Mouse (Mus musculus) T-cell, adult 2 months (primary cell): ENCODE data around the gene 2810004N23Rik.

Experiments
- DNase-seq: peaks from one replicate; pipeline ENCODE4 v3.0.0; 2022; ENCODE audit warnings: low spot score

2810004N23Rik gene

DNA sequence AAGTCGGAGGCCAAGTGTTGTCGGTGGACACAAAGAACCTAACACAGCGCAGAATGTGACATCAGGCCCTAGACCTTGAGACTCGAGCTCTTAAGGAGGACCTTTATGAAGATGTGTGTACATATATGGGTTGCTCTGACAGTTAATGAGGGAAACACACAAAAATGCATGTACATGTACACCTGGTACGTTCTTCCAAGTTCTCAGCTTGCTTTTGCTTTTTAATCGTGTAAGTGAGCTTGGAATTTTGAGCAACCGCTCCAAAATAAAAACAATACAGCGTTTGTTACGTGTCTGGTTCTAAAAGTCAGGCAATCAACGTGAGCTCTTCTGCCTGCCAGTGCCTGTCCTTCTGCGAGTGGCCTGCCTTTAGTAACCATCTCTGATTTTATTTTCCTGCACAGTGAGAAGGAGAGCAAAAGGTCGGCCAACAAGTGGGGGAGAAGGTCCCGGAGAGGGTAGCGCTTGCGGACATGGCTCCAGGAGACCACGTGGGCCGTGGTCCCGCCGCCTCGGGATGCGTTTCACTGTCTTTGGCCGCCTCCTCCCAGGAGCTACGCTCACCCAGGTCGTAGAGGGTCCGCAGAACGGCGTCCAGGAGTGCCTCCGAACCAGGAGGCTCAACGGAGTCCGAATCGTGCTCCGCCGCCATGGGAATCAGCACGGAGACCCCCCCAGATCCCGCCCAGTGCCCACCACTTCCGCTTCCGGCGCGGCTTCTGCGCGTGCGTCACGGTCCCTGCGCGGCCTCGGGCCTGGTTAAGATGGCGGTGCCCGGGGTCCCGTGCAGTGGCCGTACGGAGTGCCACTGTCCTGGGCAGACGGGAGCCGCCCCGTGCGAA is at the start of gene 2810004N23Rik, which contains the start of gene Gnpat:
TSS of gene 2810004N23Rik (minus strand) at position 800 of the 842 bp plus-strand sequence.
TSS of gene Gnpat (plus strand) at position 713 of the 842 bp plus-strand sequence.
- DNase-seq, result peak; percentile 92

DNA sequence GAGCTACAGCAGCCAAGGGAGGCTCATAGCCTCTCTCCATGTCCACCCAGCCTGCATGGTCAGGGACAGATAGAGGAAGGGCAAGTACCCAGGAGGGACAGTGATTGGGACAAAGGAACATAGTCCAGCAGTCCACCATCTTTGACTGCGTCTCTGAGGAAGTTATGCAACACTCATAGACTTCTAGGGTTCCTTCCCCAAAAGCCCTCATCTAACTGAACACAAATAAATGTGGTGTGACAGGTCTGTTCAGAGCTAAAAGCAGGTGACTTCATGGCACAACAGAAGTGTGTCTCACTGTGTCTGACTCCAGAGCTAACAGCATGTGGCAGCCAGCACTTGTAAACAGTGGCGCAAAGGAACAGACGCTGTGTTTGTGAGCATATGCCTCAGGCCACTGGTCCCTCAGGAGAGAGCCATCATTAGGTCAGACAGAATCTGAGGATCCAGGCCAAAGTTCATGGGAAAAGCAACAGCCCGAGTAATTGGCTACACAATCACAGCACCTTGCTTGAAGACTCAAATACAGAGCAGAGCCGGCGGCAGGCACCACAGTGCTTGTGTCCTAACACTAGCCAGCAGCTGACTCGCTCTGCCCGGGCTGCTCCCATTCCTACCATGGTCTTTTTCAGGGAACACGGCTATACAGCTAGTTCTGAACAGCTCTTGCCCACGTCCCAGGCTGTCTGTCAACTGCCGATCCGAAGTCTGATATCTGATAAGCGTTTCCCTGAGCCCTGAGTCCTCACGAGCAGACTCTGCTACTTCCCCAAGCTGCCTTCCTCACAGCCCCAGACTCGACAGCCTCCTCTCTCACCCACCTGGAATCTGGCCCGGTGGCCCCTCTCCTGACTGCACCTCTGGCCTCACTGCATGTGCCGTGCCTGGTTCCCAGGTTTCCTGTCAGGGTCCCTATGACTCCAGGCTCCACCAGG is 49.3 kb upstream of the 2810004N23Rik start:
- no peak for DNase-seq

DNA sequence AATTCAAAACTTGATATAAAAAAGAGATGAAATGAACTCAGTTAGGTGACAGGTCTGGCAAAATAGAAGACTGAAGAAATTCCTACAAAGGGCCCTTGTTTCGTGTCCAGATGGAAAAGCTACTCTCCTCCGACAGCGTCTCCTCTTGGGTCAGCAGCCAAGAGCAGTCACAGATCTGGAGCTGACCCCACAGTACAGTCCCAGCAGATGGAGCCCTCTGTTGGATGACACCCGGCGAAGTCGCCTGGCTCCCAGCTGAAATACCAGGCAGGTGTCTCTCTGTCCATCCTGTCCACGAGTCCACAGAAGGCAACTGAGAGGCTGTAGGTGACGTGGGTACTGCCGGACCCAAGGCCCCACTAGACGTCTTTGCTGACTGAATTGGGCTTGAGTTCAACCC is 47.4 kb upstream of the 2810004N23Rik start:
- no peak for DNase-seq

DNA sequence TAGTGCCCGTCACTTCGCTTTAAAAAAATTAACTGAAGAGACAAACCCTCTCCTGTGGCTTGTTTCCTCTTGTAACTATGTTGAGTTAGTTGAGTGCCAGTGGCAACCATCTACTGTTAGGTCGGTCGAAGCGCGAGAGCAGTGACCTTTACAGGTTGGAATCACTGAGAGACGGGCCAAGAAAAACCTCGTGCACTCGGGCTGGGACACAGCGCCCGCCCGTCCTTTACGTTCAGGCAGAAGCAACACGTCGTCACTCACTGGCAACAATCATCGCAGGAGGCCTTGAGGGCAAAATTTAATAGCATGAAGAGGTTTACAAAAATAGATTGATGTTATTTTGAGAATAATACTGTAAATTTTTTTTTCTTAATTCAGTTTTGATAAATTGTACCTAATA is 47.0 kb upstream of the 2810004N23Rik start:
- DNase-seq, result no peak

DNA sequence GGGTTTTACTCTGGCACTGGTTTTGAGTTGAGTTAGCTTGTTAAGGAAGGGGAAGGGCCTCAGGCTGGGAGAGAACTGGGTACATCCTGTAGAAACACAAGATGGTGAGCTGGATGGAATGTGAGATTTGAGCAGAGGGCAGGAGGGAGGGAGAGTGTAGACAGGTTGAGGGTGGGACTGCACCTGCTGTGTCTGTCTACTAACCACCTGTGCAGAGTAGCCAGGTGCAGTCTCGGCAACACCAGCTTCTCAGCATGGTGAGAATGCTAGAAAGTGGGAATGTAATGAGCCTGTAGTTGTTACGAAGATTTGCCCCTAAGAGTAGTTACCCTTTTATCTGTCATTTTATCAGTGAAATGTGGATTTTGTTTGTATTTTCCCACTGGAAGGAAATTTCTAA is 42.6 kb upstream of the 2810004N23Rik start:
- DNase-seq, result no peak

DNA sequence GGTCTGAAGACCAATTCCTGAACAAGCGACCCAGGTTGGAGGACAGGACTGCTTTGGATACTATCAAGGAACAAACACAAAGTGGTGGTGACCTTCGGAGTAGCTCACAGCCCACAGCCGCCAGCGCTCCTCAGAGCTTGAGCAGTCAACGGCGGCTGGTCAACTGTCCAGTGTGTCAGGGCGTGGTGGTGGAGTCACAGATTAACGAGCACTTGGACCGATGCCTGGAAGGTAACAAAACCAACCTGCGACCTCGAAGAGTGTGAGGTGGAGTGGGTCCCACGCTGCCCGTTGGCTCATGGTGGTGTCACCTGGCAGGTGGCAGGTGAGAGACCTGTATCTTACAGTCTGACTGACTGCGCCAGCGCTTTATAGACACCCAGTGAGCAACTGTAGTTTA is 40.3 kb upstream of the 2810004N23Rik start:
- no peak for DNase-seq

DNA sequence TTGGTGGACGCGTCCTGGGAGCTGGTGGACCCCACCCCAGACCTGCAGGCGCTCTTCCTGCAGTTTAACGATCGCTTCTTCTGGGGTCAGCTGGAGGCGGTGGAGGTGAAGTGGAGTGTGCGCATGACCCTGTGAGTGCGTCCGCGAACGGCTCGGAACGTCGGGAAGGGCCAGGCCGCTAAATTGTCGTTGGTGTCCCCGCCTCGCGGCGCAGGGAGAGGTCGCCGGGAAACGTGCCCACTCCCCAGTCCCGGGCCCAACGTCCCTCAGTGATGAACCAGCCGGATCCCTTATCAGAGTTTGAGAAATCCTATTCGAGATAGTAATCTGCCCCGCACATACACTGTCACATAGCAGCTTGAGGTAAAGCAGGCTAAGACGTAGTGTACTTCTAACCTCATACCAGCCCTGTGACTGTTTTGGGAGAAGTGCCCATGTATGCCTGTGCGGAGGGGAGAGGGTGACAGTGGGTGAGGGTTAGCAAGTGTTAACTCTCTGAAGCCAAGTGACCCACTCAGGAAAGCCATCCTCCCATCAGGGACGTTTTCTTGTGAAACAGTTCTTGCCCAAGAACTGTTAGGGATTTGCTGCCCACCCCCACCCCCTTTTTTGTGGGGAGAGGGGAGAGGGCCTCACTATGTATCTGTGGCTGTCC is 35.5 kb upstream of the 2810004N23Rik start:
- DNase-seq, result no peak

DNA sequence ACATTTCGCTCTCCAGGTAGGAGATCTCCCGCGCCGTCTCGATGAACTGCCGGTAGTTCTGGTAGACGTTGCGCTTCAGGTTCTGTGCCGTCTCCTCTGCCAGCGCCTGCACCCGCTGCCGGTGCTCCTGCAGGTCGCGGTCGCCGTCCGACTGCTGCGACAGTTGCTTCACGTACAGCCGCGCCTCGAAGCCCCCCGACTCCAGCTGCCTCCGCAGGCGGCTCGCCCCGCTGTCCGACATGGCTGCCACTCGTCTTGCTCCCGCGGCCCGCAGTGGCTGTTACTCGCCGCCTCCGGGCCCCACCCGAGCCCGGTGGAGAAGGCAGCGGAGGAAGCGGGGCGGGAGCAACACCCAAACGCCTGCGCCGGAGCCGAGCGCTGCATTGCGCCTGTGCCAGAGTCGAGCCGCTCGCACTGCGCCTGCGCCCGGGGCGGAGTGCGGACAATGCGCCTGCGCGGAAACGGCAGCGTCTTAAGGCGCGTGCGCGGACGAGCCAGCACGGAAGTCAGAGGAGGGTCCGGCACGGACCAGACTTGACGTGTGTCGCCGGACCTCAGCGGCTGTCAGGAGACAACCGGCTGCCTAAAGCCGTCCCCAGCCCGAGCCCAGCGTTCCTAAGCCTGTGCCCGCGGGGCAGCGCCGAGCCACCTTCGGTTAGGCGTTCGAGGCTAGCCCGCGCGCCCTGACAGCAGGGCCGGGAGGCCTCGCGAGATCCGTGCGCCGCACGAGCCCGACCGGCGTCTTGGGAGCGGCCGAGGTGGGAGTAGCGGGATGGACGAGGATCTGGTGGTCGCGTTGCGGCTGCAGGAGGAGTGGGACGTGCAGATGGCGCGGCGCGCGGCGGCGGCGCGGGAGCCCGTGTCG is 34.7 kb upstream of the 2810004N23Rik start, which contains the start of the genes Exoc8 and Sprtn:
TSS of gene Exoc8 (minus strand) at position 320 of the 865 bp plus-strand sequence.
TSS of gene Sprtn (plus strand) at position 501 of the 865 bp plus-strand sequence.
- DNase-seq, result peak; percentile 96

DNA sequence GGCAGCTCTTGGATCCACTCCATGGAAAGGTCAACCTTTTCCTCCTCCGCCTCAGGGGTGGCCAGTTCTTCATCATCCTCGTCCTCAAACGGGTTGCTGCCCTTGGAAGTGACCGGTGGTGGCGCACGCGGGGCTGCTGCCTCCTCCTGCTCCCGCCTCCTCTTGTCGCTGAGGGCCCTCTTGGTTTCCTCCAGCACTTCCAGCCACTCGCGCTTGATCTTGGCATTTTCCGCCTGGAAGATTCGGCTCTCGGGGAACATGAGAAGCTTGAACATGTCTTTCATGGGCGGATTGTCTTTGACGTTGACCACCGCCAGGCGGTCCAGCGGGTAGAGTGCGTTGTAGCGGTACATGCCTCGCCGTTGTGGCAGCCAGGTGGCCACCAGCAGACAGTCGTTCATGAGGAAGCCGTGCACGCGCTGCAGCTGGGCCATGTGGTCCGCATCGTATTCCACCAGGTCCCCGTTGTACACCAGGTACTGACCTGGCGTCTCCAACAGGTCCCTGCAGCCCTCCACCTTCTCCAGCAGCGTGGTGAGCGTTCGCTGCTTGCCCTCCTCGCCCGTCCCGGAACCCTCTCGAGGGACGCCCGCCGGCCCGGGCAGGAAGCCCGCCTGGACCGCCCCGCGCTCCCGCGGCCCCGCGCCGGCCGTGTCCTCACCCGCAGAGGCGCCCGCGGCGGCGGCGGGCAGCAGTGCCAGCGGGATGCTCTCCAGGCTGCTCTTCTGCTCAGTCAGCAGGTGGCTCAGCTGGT is 33.9 kb upstream of the 2810004N23Rik start:
- peak; percentile 43 for DNase-seq

DNA sequence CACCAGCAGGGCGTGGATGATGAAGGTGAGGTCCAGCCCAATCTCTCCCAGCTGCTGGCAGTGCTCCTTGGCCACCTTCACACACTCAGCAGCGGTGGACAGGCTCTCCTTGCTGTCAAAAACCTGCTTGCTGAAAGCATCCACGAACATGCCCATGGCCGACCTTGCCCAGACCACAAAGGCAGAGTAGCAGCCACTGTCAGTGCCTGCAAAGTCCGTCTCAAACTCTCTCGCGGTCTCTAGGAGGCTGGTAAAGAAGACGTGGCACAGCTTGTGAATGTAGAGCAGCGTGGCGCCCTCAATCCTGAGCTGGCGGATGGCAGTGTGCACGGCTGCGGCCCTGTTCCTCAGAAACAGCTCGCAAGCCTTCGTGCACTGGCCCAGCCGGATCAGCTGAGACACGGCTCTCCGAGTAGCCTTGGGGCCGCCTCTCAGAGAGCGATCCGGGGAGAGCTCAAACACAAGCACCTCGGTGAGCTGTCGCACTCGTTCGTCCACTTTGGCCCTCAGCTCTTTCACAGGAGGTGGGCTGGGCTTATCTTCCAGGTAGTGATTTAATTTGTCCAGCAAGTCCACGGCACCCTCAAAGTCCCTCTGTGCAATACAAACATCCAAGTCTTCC is 33.2 kb upstream of the 2810004N23Rik start:
- no peak for DNase-seq

DNA sequence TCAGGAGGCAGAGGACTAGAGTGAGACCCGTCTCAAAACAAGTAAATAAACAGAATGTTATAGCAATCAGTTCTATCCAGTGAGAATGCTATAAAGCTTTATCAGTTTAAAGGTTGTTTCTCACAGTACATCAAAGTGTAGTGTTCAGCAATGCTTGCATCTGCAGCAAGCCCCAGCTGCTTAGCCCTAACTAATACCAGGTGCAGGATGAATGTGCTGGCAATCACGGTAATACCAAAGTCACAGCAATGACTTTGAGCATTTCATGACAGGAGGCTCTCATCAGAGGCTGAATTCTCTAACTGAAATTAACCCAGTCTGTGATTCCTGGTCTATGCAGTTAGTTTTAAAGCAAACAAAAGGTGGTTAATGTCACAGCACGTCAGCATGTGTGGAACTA is 29.7 kb upstream of the 2810004N23Rik start:
- no peak for DNase-seq

DNA sequence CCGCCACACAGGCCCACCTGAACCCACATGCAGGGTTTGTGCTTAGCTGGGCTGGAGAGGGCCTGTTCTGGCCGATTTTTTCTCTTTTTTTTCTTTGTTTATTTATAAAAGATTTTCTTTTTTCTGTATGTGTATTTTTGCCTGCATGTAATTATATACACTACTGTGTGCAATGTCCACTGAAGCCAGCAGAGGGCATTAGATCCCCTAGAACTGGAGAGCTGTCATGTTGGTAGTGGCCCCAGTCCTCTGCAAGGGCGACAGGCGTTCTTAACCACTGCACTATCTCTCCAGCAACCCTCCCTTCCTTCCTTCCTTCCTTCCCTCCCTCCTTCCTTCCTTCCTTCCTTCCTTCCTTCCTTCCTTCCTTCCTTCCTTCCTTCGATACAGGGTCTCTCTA is 25.5 kb upstream of the 2810004N23Rik start:
- DNase-seq, result no peak

DNA sequence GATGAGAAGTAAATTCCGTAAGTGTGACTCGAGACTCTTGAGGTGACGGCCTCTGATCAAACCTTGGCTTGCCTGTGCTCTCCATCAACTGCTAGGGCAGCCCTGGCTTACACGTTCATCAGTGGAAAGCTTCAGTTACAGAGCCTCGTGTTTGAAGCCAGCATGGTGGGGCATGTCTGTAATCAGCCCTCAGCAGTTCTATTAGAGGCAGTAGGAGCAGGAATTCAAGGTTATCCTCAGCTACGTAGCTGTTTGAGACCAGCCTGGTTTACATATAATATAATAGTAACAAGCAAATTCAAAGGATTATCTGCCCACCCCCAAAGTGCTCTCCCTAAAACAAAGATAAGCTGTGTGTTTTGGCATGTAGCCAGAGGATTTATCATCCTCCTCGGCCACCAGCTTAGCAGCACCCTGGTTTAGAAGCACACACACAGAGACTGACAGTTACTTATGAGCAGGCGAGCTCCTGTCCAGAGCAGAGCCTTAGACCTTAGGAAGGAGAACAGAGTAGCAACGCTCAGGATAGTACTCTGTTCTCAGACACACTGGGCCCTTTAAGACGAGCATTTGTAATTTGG is 16.1 kb upstream of the 2810004N23Rik start:
- DNase-seq, result no peak

DNA sequence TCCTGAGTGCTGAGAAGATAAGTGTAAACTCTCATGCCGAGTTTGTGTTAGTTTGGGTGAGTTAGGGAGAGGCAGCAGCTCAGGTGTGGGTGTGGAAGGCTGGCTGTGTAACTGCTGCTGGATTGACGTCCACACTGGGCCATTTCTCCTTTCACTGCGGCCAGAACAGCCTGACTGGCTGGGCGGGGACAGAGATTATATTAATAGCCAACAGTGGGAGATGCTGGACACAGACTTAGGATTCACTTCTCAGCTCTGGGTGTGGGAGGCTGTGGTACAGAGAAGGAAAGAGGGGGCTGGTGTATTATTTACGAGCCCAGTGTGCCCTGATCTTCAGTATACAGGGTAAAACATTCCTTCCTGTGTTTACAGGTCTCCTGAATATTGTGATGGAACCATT is 15.2 kb upstream of the 2810004N23Rik start:
- no peak for DNase-seq

DNA sequence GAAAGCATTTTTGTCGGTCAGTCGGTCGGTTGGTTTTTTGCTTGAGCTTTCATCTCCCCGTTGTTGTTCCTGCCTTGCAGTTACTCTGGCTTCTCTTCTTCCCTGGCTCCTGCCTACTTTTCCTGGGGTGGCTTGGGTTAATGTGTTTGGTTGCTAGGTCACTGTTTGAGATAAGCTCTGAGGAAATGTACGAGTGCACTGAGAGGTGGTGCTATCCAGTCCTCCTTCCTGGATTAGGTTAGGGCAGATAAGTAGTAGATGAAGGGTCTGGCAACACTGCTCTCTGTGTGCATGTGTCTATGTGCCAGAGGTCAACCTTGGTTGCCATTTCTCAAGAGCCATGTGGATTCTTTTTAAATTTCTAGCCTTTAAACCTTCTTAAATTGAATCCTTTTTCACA is 9.8 kb upstream of the 2810004N23Rik start:
- DNase-seq, result no peak

DNA sequence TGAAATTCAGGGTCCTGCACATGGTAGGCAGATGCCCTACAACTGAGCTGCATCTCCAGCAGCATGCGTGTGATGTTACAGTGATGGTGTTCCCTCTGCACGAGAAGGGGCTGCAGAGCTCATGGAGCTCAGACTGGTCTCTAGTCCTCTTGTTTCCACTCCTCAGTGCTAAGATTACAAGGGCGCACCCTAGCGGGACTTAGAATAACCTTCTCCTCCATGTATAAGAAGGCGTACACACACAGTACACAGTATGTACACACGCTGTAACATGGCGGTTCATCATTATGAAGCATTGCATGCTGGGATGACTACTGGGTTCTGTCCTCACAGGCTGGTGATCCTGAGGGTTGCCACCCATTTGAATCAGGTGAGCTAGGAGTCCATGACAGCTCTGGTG is 9.2 kb upstream of the 2810004N23Rik start:
- no peak for DNase-seq

DNA sequence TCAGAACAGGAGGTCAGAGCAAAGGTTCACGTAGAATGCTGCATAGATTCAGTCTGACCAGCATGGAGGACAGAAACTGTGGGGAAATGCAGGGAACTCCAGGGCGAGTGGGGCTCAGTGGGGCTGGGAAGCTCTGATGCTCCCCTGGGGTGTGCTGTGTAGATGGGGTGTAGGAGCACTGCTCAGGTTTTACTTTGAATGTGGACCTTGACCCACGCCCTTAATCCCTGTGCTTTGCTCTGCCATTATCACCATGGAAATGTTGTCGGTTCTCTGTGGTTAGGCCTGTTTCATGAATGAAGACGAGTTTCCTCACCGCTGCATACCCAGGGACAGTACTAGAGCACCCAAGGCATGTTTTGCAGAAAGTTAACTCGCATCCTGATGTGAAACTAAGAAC is 8.6 kb upstream of the 2810004N23Rik start:
- no peak for DNase-seq

DNA sequence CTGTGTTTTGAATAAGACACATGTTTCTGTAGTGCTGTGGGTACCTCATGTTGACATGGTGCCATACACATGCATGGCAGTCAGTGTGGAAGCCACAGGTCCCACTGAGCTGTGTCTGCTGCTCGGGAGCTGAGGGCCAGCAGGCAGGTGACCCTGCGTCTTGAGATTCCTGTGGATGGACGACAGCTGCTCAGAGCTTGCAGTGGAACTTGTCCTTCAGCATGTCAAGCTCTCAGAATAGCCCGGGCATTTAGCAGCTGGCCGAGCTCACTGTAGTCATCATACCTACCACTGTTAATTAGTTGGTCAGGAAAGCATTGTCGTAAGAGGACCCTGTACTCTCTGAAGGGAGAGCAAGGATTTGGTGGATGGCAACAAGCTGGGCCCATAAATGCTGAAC is 6.8 kb upstream of the 2810004N23Rik start:
- no peak for DNase-seq

DNA sequence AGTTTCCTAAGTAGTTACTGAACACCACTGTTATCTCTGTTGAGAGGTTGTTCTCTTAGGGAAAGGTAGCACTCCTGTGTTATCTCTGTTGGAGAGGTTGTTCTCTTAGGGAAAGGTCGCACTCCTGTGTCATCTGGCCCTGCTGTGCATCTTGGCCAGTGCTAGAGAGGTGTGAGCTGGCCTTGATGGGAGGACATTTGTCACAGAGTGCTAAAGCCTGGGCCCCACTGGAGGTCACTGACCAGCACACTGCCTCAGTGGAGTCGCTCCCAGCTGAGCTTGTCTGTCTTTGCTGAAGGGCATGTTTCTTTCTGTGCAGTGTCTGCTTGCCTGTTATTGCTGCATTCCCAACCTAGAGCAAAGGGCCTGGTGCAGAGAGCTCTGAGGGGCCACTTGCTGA is 4.2 kb upstream of the 2810004N23Rik start:
- DNase-seq, result no peak

DNA sequence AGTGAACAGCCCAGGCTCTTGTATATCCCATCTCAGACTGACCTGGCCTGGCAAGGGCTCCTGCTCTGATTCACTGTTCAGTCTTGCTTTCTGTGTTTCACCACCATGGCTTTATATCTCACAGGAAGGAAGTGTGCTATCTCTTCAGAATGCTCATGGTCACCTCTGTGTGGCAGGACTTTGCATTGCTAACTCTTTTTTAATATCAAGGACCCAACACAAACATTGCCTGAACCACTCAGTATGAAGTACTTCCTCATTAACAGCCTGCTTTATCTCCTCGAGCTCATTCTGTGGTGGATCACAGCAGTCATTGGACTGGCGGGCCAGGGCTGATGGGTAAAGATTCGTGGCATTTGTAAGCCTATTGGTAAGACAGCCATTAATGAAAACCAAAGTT is 3.7 kb upstream of the 2810004N23Rik start:
- DNase-seq, result no peak
